Mouse (Mus musculus) A20 (cell line): ENCODE measurements around the gene R3hdm4.
"Not testable (repeated sequence)": the region's sequence is repeated elsewhere in the genome, so short reads cannot be mapped to it uniquely, and the experiment has no call there.

Source experiments
- DNase-seq: peaks from one replicate; pipeline ENCODE4 v3.0.0-alpha.2; 2011; ENCODE audit warnings: low read depth, low spot score

The R3hdm4 gene

DNA sequence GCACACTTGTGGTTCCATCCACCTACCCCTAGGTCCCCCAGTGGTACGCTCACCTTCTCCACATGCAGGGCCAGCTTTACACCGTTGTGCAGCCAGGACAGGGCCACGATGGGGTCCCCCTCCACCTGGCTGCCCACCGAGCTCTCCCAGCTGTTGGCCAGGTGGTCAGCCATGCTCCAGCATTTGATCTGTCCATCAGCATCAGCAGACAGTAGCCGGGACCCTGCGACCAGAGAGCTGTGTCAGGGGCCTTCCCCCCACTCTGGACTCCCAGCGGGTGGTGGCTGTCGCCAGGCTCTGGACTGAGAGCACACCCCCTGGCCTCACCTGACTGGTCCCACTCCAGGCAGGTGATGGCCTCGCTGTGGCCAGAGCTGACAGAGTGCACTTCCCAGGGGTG, 14.3 kb downstream of the R3hdm4 start:
- no peak for DNase-seq

DNA sequence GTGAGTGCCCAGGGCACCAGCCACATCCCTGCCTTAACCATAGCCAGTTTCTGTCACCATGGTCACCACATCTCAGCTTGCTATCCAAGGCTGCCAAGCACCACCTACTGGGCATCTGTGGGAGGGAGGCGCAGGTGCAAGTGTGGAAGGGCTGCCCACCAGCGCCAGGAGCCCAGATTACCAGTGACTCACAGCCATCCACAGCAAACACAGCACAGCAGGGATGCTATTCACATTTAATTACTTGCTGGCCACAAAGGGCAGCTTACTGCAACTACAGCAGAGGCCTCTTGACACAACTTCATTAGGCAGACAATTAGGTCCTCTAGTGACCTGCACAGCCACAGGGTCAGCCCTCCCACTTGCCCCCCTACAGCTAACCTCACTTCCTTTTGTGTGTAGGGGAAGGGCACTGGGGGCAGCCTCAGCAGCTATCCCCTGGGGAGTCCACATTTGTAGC, 20.0 kb downstream of the R3hdm4 start:
- no peak for DNase-seq

DNA sequence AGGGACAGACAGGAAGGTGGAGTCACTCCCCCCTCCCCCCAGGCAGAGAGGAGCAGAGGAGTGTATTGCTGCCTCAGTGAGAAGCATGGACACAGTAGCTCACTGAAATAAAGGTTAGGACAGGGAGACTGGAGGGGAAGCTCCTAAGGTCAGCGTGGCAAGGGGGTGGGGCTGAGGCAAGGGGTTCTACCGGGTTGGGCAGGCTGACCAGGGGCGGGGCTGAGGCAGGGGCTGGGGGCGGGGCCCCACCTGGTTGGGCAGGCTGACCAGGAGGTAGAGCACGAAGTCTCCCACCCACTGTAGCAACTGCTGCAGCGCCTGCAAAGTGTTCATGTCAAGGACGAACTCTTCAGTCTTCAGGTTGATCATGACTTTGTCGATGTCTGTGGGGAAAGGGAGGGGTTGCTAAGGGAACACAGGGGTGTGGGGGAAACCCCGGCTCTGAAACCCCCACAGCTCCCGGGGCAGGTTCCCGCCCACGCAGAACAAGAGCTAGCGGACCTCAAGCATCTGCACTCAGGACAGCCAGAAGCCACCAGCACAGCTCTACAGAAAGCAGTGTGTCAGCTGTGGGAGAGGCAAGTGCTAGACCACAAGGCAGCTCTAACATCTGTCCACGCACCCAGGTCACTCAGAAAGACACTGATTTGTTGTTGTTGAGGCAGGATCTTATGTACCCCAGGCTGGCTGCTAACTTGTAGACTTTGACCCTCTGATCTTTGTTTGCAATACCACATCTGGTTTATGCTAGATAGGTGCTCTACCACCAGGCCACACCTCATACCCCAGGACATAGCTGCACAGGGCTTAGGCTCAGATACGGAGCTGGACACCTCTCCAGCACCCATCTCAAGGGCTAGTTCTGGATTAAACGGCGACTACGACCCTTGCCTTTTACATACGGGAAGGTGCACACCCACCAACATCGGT, 23.4 kb downstream of the R3hdm4 start:
- no peak for DNase-seq

DNA sequence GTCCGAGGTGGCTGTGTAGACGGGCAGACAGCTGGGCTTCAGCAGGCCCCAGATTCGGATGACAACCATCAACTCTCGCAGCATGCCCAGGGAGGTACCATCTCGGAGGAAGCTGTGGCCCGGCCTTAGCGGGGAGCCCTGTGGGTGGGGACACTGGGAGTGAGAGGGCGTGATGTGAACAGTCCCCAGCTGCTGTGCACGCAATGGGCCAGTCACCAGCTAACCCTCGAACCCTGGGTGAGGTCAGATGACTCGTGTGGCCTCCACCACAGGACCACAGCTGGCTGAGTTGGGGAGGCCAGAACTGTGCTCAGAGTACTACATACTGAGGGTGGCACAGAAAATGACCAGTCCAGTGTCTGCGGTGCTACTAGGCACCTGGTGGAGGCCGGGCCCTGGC, 24.2 kb downstream of the R3hdm4 start:
- DNase-seq, result no peak

DNA sequence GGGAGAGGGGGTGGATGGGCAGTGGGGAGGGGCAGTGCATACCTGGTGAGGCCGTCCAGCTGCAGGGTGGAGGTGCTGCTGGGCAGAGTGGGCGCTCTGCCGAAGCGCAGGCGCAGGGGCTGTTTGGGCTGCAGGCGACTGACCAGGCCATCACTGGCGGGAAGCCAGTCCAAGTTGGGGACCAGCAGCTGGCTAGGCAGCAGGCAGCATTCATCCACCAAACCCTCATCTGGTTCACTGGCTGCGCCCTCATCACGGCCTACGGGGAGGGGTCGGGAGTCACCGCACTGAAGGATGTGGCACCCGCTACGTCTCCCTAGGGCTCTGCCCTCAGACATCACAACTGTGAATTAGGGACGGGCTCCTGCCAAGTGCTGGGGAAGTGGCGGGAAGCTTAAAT, 24.7 kb downstream of the R3hdm4 start:
- no peak for DNase-seq

DNA sequence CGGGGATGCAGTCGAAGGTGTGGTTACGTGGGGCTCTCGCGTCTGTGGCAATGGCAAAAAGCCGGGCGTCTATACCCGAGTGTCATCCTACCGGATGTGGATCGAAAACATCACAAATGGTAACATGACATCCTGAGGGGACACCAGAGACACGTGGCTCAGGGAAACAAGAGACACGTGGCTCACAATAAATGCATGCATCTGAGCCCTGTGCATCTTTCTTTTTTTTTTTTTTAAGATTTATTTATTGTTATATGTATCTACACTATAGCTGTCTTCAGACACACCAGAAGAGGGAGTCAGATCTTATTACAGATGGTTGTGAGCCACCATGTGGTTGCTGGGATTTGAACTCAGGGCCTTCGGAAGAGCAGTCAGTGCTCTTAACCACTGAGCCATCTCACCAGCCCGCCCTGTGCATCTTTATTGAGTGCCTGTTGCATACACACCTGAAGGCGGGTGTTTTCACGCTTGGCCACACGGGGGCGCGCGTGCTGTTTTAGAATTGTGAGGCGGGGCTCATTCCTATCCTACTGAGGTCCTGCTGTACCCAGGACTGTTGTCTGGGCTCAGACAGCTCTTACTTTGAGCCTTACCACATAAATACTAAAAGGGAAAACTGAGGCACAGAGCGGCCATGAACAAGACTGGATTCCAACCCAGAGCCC, 28.4 kb downstream of the R3hdm4 start:
- peak; percentile 86 for DNase-seq

DNA sequence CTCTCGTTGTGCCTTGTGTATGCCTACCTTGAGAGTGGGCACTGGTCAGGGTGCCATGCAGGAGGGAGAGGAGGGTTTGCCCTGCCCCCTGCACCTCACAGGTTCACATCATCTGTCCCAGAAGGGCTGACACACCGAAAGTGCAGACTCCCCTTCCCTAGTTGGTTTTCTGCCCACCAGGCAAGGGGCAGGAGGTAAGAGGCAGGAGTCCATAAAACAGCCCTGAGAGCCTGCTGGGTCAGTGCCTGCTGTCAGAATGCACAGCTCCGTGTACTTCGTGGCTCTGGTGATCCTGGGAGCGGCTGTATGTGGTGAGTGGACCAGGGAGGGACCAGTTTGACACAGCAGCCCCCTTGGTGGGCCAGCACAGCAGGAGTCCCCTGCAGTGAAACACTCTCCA, 30.3 kb downstream of the R3hdm4 start, which contains the start of gene Cfd:
Gene Cfd (plus strand): TSS at position 184 of the 400 bp plus-strand sequence.
- no peak for DNase-seq

DNA sequence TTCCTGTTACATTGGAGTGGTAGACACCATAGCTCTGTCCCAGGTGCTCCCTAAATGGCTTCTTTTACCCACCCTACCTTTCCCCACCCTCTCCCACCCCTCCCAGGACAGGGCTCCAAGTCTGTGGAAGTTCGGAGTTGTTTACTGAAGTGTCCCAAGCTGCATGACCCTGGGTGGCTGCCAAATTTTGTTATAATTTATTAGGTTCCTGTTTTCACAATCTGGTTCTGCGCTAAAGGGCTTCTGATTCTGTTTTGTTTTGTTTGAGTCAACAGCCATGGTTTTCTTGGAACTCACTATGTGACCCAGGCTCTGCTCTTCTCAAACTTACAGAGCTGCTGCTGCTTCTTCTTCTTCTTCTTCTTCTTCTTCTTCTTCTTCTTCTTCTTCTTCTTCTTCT, 31.6 kb downstream of the R3hdm4 start:
- no peak for DNase-seq

DNA sequence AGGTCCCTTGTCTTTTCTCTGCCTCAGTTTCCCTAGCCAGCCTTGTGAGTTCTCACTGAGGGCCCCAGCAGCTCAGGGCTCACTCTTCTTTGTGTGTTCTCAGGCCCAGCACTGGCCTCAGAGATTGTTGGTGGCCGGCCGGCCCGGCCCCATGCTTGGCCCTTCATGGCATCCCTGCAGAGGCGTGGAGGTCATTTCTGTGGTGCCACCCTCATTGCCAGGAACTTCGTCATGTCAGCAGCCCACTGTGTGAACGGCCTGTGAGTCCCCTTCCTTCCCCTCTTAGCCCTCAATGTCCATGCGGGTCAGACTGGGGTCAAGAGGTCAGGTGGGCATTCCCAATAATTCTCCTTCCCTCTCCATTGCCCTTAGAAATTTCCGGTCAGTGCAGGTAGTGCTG, 34.4 kb downstream of the R3hdm4 start:
- DNase-seq, result no peak

DNA sequence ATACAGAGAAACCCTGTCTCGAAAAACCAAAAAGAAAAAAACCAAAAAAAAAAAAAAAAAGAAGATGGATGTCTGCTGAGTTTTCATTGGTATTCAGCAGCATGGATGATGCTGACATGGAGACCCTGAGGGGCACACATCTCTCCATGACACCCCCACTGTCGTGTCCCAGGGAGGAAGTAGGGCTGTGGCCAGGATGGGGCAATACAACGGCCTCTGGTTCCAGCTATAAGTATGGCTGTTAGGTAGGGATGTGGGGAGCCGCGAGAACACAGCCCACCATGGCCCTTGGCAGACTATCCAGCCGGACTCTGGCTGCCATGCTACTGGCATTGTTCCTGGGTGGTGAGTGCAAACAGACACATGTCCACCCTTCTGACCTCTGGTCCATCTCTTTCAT, 35.0 kb downstream of the R3hdm4 start, which contains the start of gene Elane:
Gene Elane (plus strand): TSS at position 194 of the 400 bp plus-strand sequence.
- no peak for DNase-seq

DNA sequence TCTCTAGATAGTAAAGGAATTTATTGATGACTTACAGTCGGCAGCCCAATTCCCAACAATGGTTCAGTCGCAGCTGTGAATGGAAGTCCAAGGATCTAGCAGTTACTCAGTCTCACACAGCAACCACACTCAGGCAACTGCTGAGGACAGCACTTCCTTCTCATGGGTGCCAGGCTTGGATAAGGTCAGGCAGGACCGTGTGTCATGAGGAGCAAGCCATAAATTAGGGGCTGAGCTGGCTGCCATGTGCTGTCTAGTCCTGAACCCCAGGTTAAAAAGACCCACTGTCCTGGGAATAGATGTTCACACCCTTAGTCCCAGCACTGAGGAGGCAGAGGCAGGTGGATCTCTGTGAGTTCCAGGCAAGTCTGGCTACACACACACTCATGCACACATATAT, 36.1 kb downstream of the R3hdm4 start:
- DNase-seq, result not testable (repeated sequence)

DNA sequence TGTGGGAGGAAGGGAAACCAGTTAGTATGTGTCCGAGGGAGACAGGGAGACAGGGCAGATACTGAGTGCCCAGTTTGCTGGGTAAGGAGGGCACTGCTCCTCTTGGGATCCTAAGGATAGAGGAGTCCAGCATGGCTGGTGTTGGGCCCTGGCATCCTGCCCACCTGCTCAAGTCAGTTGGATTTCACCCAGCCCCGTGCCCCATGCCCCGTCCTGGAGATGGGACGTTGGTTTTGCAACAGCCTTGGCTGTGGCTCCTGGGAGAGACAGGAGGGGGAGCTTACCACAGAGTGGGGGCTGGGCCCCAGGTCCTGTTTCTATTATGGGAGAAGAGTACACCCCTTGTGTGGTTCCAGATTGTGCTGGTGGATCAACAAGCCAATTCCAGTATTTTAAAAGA, 36.6 kb downstream of the R3hdm4 start:
- no peak for DNase-seq

DNA sequence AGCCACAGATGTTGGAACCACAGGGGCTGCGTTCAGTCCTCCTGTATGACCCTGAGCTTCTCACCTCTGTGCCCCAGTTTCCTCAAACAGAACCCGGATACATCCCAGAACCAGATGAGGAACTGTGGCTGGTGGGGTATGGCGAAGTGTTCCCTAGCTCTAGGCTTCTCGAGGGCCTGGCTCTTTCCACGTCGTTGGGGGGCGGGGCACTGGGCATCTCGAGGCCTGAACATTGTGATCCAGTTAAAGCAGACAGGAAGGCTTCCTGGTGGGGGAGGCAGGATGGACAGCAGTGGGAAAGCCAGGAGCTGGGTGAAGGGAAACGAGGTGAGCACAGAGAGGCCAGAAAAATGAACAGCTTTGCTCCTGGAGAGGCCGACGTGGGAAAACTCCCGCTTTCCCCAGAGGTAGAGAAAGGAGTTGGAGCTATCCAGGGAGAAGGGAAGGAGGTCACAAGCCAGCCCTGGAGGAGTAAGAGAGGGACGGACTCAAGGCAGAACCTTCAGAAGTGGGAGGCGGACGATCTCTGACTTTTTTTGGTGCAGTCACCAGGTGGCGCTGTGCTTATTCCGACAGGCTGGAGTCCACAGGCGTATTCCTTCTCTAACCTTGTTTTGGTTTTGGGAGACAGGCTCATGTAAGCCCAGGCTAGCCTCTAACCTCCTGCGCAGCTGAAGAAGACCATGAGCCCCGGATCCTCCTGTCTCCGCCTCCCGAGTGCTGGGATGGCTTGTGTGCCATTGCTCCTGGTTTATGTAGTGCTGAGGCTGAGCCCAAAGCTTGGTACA, 37.5 kb downstream of the R3hdm4 start:
- DNase-seq, result peak; percentile 75

DNA sequence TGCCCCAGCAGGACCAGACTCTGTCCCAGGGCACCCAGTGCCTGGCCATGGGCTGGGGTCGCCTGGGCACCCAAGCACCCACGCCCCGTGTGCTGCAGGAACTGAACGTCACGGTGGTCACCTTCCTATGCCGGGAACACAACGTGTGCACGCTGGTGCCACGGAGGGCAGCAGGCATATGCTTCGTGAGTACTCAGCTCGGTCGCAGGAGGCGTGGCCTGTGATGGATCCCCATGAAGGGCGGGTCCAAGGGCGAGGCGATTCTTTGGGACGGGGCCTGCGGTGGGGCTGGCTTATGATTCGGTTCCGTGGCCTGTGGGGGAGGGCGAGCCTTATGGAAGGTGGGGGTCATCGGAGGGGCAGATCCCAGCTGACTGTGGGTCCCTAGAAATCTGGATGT, 39.0 kb downstream of the R3hdm4 start:
- DNase-seq, result no peak

DNA sequence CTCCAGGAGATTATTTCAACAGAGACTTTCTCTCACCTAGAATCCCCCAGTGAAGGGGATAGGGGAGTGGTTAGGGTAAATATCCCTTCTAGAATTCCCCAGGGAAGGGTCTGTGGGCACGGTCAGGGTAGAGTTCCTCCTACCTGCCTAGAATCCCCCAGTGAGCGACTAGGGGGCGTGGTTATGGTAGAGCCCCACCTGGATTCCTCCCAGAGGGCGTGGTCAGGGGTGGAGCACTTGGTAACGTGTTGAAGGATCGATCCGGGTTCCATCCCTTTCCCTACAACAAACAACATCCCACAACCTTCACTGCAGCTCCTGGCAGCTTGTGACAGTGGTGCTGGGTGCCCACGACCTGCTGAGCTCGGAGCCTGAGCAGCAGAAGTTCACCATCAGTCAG, 40.3 kb downstream of the R3hdm4 start:
- DNase-seq, result peak; percentile 53

DNA sequence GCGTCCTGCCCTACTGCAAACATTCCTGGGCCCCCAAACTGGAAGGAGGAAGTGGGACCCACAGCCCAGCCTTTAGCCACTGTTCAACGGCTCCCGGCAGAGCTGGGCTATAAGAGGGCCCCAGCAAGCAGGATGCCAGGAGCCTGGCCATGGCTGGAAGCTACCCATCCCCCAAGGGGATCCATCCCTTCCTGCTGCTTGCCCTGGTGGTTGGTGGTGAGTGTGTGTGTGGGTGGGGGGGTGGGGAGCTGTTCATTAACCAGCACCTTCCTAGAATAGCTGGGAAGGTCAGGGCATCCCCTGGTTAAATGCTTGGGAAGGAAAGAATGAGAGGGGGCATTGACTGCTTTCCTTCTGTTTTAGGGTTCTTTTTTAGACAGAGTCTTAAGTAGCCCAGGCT, 41.5 kb downstream of the R3hdm4 start:
- no peak for DNase-seq

DNA sequence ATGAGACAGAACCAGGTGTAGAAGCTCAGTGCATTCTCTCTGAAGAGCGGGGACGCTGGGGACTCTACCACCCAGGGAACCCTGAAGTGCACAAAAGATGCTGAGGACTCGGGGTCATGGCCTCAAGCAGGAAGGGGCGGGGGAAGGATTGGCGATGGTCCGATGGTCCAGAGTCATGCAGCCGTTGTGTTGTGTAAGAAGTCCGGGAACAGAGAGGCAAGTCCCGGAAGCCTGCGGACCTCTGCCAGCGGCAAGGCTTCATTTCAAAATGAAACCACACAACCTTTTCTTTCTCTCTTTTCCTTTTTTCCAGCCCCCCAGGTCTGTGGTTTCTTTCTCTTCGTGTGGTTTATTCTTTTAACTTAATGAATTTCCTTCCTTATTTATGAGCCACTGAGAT, 43.3 kb downstream of the R3hdm4 start:
- no peak for DNase-seq

DNA sequence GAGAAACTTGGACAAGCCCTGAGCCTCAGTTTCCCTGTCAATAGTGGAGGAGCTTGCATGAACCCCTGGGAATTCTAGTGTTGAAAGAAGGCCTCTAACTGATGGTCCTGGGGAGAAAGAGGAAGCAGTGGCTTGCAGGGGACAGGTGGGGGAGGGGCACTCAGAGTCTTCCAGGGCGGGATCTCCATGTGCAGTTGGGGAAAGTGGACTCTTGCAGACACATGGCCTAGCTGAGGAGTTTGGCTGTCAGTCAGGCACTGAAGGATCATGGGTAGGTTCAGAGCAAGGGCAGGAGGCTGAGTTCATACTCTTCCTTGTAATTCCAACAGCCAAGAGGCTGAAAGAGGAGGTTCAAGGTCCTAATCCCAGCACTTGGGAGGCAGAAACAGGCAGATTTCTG, 43.8 kb downstream of the R3hdm4 start:
- no peak for DNase-seq

DNA sequence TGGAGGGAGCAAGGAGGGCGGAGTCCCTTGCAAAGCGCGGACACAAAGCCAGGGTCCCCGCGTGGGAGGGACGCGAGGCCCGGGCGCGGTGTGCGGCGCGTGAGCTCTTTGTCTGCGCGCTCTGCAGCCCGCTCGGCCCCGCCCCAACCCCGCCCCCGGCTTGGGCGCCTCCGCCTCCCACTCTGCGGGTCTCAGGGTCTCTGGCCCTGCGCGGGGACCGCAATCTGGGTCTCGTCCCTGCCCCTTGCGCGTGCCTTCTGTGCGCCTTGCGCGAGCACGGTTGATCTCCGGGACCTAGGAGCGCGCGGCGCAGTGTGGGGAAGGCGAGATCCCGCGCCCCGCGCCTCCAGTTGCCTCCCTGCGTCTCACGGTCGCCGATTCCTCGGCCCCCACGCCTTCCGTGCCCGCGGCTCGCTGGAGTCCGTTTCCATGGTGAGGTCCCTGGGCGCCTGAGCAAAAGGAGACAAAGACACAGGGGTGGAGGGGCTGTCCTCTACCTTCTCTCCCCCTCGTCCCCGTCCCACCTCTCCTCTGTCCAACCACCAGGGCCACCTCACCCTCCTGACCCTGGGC, 46.6 kb downstream of the R3hdm4 start, which contains the start of the genes Prtn3 and Plppr3:
Gene Prtn3 (plus strand): TSS at position 187 of the 573 bp plus-strand sequence.
Gene Plppr3 (minus strand): TSS at position 345 of the 573 bp plus-strand sequence.
- DNase-seq, result no peak

DNA sequence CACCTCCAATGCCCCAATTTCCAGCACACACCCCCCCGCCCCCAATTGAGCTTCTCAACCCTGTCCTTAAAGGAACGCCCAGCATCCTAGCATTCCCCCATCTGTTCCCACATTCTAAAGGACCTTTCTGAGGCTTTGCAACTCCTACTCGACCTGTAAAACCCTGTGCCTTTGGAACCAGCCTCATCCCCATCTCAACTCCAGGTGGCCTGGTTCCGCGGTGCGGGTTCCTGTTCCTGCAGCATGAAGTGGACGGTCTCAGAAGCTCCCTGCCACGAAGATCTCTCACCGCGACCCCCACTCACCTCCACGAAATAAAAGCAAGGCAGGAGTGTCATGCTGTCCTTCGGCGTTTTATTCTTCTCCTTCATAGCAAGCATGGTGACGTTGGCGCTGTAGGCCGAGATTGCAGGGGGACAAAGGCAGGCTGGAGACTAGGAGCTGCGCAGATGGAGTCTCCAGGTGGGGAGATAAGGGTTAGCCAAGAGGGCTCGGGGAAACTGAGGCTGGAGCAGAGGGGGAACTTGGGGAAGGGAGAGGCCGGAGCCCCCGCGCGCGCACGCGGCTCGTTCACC, 47.2 kb downstream of the R3hdm4 start:
- no peak for DNase-seq

DNA sequence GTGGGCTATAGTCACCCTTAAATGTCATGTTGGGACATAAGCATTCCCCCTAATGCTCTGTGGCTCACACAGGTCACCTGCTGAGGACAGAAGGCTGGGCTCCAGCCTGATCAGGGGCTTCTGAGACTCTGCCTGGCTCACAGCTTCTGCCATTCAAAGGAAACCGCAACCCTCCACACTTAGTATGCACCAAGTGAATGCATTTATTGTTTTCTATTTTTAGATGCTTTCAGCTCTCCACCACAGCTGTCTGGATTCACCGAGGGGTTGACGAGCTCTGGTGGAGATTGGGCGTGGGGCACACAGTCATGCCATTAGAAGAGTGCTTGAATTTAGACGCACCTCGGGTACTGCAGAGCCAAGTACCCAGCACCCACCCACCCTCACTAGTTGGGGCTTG, 47.7 kb downstream of the R3hdm4 start:
- DNase-seq, result no peak
